Mouse (Mus musculus) limb, embryonic 11.5 days (tissue): ENCODE data around the gene Lce1i. TPM values are rescaled to one million over a fixed set of nuclear protein-coding genes. Genes with fewer than 3 reads are reported as not detected.

ENCODE experiments used
- ATAC-seq: fragments of 200-750 bp; cut with Nextera tagmentation; 2 replicates; pipeline ENCODE4 v1.8.0; 2017; ENCODE audit warnings: low read depth; ENCODE audit not compliant: insufficient number of reproducible peaks, low FRiP score, low TSS enrichment
- DNase-seq: peaks from one replicate; pipeline ENCODE4 v3.0.0-alpha.2; 2015; ENCODE audit warnings: low spot score
- H3K27ac ChIP-seq: fragments of 300-500 bp; sonication (generic); replicated peaks from 2 replicates; pipeline ENCODE4 v1.5.1; 2014; ENCODE audit warnings: low read depth, mild to moderate bottlenecking, low read length
- H3K27me3 ChIP-seq: fragments of 300-500 bp; sonication (generic); 2 replicates; pipeline ENCODE4 v1.6.1; 2014; ENCODE audit warnings: mild to moderate bottlenecking, low read length, mixed read lengths; ENCODE audit not compliant: control insufficient read depth, insufficient read depth
- H3K36me3 ChIP-seq: fragments of 300-500 bp; sonication (generic); 2 replicates; pipeline ENCODE4 v1.6.1; 2014; ENCODE audit warnings: mild to moderate bottlenecking, low read length, moderate library complexity, mixed read lengths; ENCODE audit not compliant: control insufficient read depth, insufficient read depth
- H3K4me1 ChIP-seq: fragments of 300-500 bp; sonication (generic); 2 replicates; pipeline ENCODE4 v1.6.1; 2014; ENCODE audit warnings: low read length, mixed read lengths; ENCODE audit not compliant: control insufficient read depth, insufficient read depth
- H3K4me2 ChIP-seq: fragments of 300-500 bp; sonication (generic); 2 replicates; pipeline ENCODE4 v1.6.1; 2014; ENCODE audit warnings: low read depth, mild to moderate bottlenecking, moderate library complexity; ENCODE audit not compliant: severe bottlenecking
- H3K4me3 ChIP-seq: fragments of 300-500 bp; sonication (generic); 2 replicates; pipeline ENCODE4 v1.5.1; 2014; ENCODE audit warnings: low read depth, low read length
- H3K9ac ChIP-seq: fragments of 300-500 bp; sonication (generic); 2 replicates; pipeline ENCODE4 v1.6.1; 2014; ENCODE audit warnings: mild to moderate bottlenecking, low read length
- H3K9me3 ChIP-seq: fragments of 300-500 bp; sonication (generic); 2 replicates; pipeline ENCODE4 v1.6.1; 2016; ENCODE audit warnings: low read length; ENCODE audit not compliant: control insufficient read depth
- whole genome bisulfite sequencing: fragments of 180-500 bp; shearing (Covaris S2); extraction: QIAGEN DNeasy Blood & Tissue Kit; methylation state at CpG from one replicate; pipeline ENCODE4 v1.1.7; 2014; 5-methylcytosine and 5-hydroxymethylcytosine counted together
- polyA plus RNA-seq: library from polyadenylated mRNA; unstranded; fragments of >200 nt; fragmentation: Nextera tagmentation; extraction: Ambion mirVana; gene quantifications from 2 replicates; pipeline ENCODE4 v1.2.1, GENCODE M21; 2014

The Lce1i gene
- polyA plus RNA-seq, 1 experiment from 2014 or later, result not detected

DNA sequence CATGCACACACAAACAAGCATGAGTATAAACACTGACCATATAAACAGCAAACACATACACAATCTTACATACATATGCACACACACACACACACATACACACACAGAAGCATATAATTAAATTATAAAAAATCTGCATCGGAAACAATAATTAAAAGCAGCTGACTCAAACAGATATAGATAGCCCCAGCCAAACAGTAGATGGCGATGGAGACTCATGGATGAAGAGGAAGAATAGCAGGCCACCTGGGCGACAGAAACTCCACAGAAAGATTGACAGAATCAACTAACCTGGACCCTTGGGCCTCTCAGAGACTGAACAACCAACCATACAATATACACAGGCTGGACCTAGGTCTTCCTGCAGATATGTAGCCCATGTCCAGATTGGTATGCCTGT is 25.5 kb downstream of the Lce1i start:
- no peaks in the 10 kb centered on the region for H3K27me3 ChIP-seq
- no peak overlapping the region for H3K4me2 ChIP-seq
- WGBS, result 42% methylated on average over 3 of the region's 3 CpGs
- H3K4me1 ChIP-seq, result no peaks in the 10 kb centered on the region
- no peaks in the 10 kb centered on the region for H3K9me3 ChIP-seq
- H3K9ac ChIP-seq, result no peak overlapping the region
- H3K27ac ChIP-seq, result no peak overlapping the region
- H3K36me3 ChIP-seq, result no peaks in the 10 kb centered on the region
- DNase-seq (no peak), ATAC-seq (no peak)
- H3K4me3 ChIP-seq, result no peak overlapping the region

DNA sequence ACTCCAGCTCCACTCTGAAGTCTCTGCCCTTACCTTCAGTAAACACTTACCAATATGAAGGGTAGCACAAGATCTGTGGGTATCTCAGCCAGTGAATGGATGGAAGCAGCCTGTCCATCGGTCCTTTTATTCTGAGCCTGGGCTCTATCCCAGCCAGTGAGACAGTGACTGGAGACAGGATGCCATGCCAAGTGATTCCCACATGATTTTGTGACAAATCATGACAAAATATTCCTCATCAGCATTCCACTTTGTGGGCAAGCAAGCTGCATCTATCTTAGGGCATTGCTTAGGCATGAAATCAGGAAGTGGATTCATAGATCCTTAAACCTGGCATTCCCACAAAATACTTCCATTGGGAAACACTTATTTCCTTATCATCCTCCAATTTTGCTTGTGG is 26.5 kb downstream of the Lce1i start, which contains the start of gene Lce1g:
TSS of gene Lce1g (minus strand) at position 101 of the 400 bp plus-strand sequence.
- WGBS, result 74% methylated on average over 1 of the region's 1 CpGs
- H3K4me3 ChIP-seq, result no peak within 1 kb of the TSS
- H3K9ac ChIP-seq, result no peak within 1 kb of the TSS
- ATAC-seq (no peak), DNase-seq (no peak)
- no peaks in the 10 kb centered on the region for H3K27me3 ChIP-seq
- no peak within 1 kb of the TSS for H3K27ac ChIP-seq
- no peaks in the 10 kb centered on the region for H3K36me3 ChIP-seq
- H3K4me1 ChIP-seq, result no peaks in the 10 kb centered on the region
- H3K4me2 ChIP-seq, result no peak within 1 kb of the TSS
- H3K9me3 ChIP-seq, result no peaks in the 10 kb centered on the region

DNA sequence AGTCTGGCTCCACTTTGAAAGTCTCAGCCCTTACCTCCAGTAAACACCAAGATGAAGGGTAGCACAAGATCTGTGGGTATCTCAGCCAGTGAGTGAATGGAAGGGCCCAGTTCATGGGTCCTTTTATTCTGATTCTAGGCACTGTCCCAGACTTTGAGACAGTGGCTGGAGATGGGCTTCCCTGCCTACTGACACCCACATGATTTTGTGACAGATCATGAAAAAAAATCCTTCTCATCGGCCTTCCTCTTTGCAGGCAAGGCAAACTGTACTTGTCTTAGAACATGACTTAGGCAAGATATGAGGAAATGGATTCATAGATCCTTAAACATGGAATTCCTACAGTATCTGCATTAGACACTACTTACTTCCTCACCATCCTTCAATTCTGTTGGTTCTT is 39.7 kb downstream of the Lce1i start, which contains the start of gene Gm38119:
TSS of gene Gm38119 (minus strand) at position 101 of the 400 bp plus-strand sequence.
- Histone ChIP-seq H3K27ac (no peak within 1 kb of the TSS), H3K4me2 (no peak within 1 kb of the TSS), H3K9me3 (no peaks in the 10 kb centered on the region), H3K36me3 (no peaks in the 10 kb centered on the region), H3K4me1 (no peaks in the 10 kb centered on the region), H3K27me3 (no peaks in the 10 kb centered on the region), H3K4me3 (no peak within 1 kb of the TSS), H3K9ac (no peak within 1 kb of the TSS)
- 82% methylated on average over 1 of the region's 1 CpGs for WGBS
- no peak for DNase-seq
- no peak for ATAC-seq

Other genes starting within 250 kb of the Lce1i start
- not detected in 2 replicates for gene 2310046K23Rik, start 244.4 kb downstream of the Lce1i start, polyA plus RNA-seq
- gene Ivl, start 205.2 kb downstream of the Lce1i start, polyA plus RNA-seq, result not detected in 2 replicates
- gene Smcp, start 189.9 kb downstream of the Lce1i start, polyA plus RNA-seq, result not detected in 2 replicates
- gene 2210017I01Rik, start 171.4 kb downstream of the Lce1i start, polyA plus RNA-seq, result not detected in 2 replicates
- gene Lce6a, start 157.2 kb downstream of the Lce1i start, polyA plus RNA-seq, result not detected in 2 replicates
- gene Lce1a1, start 130.6 kb downstream of the Lce1i start, polyA plus RNA-seq, result not detected in 2 replicates
- not detected in 2 replicates for gene Lce1b, start 122.0 kb downstream of the Lce1i start, polyA plus RNA-seq
- not detected in 2 replicates for gene Lce1a2, start 108.6 kb downstream of the Lce1i start, polyA plus RNA-seq
- not detected in 2 replicates for gene Lce1c, start 99.7 kb downstream of the Lce1i start, polyA plus RNA-seq
- not detected in 2 replicates for gene Lce1d, start 91.7 kb downstream of the Lce1i start, polyA plus RNA-seq
- not detected in 2 replicates for gene Lce1e, start 69.8 kb downstream of the Lce1i start, polyA plus RNA-seq
- gene Lce1f, start 58.5 kb downstream of the Lce1i start, polyA plus RNA-seq, result not detected in 2 replicates
- not detected in 2 replicates for gene Gm38119, start 39.8 kb downstream of the Lce1i start, polyA plus RNA-seq
- gene Lce1g, start 26.6 kb downstream of the Lce1i start, polyA plus RNA-seq, result not detected in 2 replicates
- gene Lce1h, start 13.8 kb downstream of the Lce1i start, polyA plus RNA-seq, result not detected in 2 replicates
- not detected in 2 replicates for gene Lce1j, start 11.6 kb upstream of the Lce1i start, polyA plus RNA-seq
- gene Lce1k, start 29.0 kb upstream of the Lce1i start, polyA plus RNA-seq, result not detected in 2 replicates
- gene Kprp, start 48.3 kb upstream of the Lce1i start, polyA plus RNA-seq, result not detected in 2 replicates
- not detected in 2 replicates for gene Lce1l, start 72.4 kb upstream of the Lce1i start, polyA plus RNA-seq
- gene 2310050C09Rik, start 91.3 kb upstream of the Lce1i start, polyA plus RNA-seq, result not detected in 2 replicates
- gene Lce3a, start 147.3 kb upstream of the Lce1i start, polyA plus RNA-seq, result not detected in 2 replicates
- gene Lce3b, start 154.1 kb upstream of the Lce1i start, polyA plus RNA-seq, result not detected in 2 replicates
- gene Lce3c, start 165.6 kb upstream of the Lce1i start, polyA plus RNA-seq, result not detected in 2 replicates
- gene Lce3d, start 178.5 kb upstream of the Lce1i start, polyA plus RNA-seq, result not detected in 2 replicates
- gene Lce3e, start 188.2 kb upstream of the Lce1i start, polyA plus RNA-seq, result not detected in 2 replicates
- gene Lce3f, start 213.3 kb upstream of the Lce1i start, polyA plus RNA-seq, result not detected in 2 replicates
- not detected in 2 replicates for gene Crct1, start 236.8 kb upstream of the Lce1i start, polyA plus RNA-seq
- gene Lce1m, start 240.2 kb upstream of the Lce1i start, polyA plus RNA-seq, result not detected in 2 replicates